Mouse (Mus musculus) brain, embryonic 14.5 days (tissue): ENCODE results near the gene Sorcs3.

Source experiments
- CTCF ChIP-seq: fragments of 200-500 bp; IDR thresholded peaks from 2 replicates; pipeline ENCODE4 v1.5.1; 2012; ENCODE audit warnings: inconsistent platforms, mild to moderate bottlenecking, moderate library complexity, borderline replicate concordance; ENCODE audit not compliant: insufficient read depth, insufficient read length; ENCODE audit errors: extremely low read depth
- POLR2A ChIP-seq: fragments of 200-500 bp; IDR thresholded peaks from 2 replicates; pipeline ENCODE4 v1.6.1; 2012; ENCODE audit warnings: mild to moderate bottlenecking, inconsistent platforms, borderline replicate concordance; ENCODE audit not compliant: poor library complexity, insufficient read depth, insufficient read length, severe bottlenecking; ENCODE audit errors: extremely low read depth

- TF ChIP-seq CTCF (no peak), POLR2A (no peak)
These were observed 444.1 kb downstream of the Sorcs3 start for GRCm38 (mm10) chr19:48649941-48650340.
